Mouse (Mus musculus): Measurements from ENCODE around the gene 1700025C18Rik. TPM values are rescaled to one million over a fixed set of nuclear protein-coding genes. Genes with fewer than 3 reads are reported as not detected.

Gene 1700025C18Rik
- total and polyA plus RNA-seq, 2 experiments from 2014 or later, result not detected

DNA sequence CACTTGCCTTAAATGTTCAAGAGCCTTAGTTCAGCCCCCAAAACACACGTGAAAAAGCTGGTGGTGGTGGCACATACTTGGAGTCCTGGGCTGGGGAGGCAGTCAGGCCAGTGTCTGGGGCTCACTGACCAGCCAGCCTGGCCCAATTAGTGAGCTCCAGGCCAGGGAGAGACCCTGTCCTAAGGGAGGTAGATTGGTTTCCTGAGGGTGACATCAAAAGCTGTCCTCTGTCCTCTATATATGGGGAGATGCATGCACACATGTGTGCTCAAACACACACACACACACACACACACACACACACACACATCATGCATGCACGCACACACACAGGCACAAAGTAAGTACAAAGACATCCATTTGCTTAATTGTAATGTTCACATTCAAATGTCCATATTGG is 46.8 kb downstream of the 1700025C18Rik start:
- Histone ChIP-seq H3K27me3 (ENCODE audit: insufficient read depth, low read length) (no peaks in the 10 kb centered on the region), H3K36me3 (ENCODE audit: insufficient read depth, low read length) (no peaks in the 10 kb centered on the region), H3K4me2 (ENCODE audit: low read depth, low read length) (peak overlapping the region; percentile 46; the same call in 1 of the 2 replicates), H3K9me3 (ENCODE audit: low read length) (no peaks in the 10 kb centered on the region), H3K27ac (0 out of 2 replicates have a peak overlapping the region, but pooled peaks have one; percentile 45), H3K9ac (replicated peaks; ENCODE audit: low read length) (no peak overlapping the region), H3K4me1 (ENCODE audit: insufficient read depth, low read length) (peaks cover 7% of the 10 kb centered on the region; the same call in 1 of the 2 replicates), H3K4me3 (ENCODE audit: low read length) (no peak overlapping the region)
- no peak for DNase-seq (ENCODE audit: low spot score)
- WGBS, result 39% methylated on average over 2 of the region's 2 CpGs
- ATAC-seq, result peak; percentile 16; the same call in 1 of the 2 replicates
- TF ChIP-seq CTCF (IDR thresholded peaks at IDR 0.05; ENCODE audit: low read depth), result no peak

- Histone ChIP-seq H3K36me3 (ENCODE audit: insufficient read depth, low read length) (no peaks in the 10 kb centered on the region), H3K9me3 (ENCODE audit: low read length) (no peaks in the 10 kb centered on the region), H3K4me3 (ENCODE audit: low read length) (0 out of 2 replicates have a peak overlapping the region, but pooled peaks have one; percentile 14), H3K27ac (peak overlapping the region; percentile 45), H3K9ac (replicated peaks; ENCODE audit: low read length) (0 out of 2 replicates have a peak overlapping the region, but pooled peaks have one; percentile 21), H3K4me2 (ENCODE audit: low read depth, low read length) (peak overlapping the region; percentile 46), H3K4me1 (ENCODE audit: insufficient read depth, low read length) (peaks cover 7% of the 10 kb centered on the region; the same call in 1 of the 2 replicates), H3K27me3 (ENCODE audit: insufficient read depth, low read length) (no peaks in the 10 kb centered on the region)
- TF ChIP-seq CTCF (IDR thresholded peaks at IDR 0.05; ENCODE audit: low read depth), result peak; percentile 17; the same call in 1 of the 2 replicates
- peak; percentile 54 for DNase-seq (ENCODE audit: low spot score)
- WGBS, result 3% methylated on average over 17 of the region's 17 CpGs
- ATAC-seq, result peak; percentile 71
Measured at GRCm38 (mm10) chr2:165043090-165043636, 47.4 kb downstream of the 1700025C18Rik start.

DNA sequence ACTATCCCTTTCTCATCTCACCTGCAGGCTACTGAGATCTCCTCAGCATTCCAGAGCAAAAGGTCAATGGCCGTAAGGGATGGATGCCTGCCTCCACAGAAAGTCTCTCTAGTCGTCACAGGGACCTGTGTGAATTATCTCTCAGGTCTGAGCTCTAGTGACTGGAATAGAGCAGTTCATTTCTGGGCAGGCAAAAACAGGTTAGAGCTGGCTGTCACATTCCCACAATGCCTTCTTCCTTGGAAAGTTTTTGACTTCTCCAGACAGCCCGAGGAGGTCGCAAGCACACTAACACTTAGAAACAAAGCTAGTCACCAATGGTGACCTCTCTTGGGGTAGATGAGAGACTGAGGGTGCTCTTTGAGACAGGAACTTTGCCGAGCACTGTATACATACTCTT is 48.4 kb downstream of the 1700025C18Rik start:
- no peaks in the 10 kb centered on the region for H3K9me3 ChIP-seq (ENCODE audit: low read length)
- H3K9ac ChIP-seq (replicated peaks; ENCODE audit: low read length), result no peak overlapping the region
- TF ChIP-seq CTCF (IDR thresholded peaks at IDR 0.05; ENCODE audit: low read depth), result no peak
- WGBS, result 86% methylated on average over 5 of the region's 5 CpGs
- no peak for DNase-seq (ENCODE audit: low spot score)
- peaks cover 7% of the 10 kb centered on the region; the same call in 1 of the 2 replicates for H3K4me1 ChIP-seq (ENCODE audit: insufficient read depth, low read length)
- no peak for ATAC-seq
- H3K27me3 ChIP-seq (ENCODE audit: insufficient read depth, low read length), result no peaks in the 10 kb centered on the region
- no peak overlapping the region for H3K27ac ChIP-seq
- H3K4me2 ChIP-seq (ENCODE audit: low read depth, low read length), result no peak overlapping the region
- no peaks in the 10 kb centered on the region for H3K36me3 ChIP-seq (ENCODE audit: insufficient read depth, low read length)
- no peak overlapping the region for H3K4me3 ChIP-seq (ENCODE audit: low read length)

DNA sequence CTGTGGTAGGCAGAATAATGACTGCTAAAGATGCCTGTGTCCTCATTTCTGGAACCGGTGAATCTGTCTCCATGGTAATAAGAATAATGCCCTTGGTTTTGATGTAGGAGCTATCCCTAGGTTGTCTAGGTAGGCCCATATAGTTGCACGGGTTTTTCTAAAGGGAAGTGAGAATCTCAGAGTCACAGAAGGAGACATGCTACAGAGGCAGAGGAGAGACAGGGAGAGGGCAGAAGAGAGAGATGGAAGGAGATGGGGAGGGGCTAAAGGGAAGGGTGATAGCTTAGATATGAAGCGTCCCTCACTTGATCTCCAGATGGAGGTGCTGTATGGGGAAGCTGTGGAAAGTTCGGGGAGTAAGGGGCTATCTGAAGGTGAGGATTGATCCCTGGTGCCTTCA is 53.1 kb downstream of the 1700025C18Rik start:
- TF ChIP-seq CTCF (IDR thresholded peaks at IDR 0.05; ENCODE audit: low read depth), result no peak
- no peak for DNase-seq (ENCODE audit: low spot score)
- WGBS, result 62% methylated on average over 4 of the region's 4 CpGs
- H3K27me3 ChIP-seq (ENCODE audit: insufficient read depth, low read length), result no peaks in the 10 kb centered on the region
- H3K36me3 ChIP-seq (ENCODE audit: insufficient read depth, low read length), result no peaks in the 10 kb centered on the region
- no peaks in the 10 kb centered on the region for H3K9me3 ChIP-seq (ENCODE audit: low read length)
- no peak overlapping the region for H3K4me2 ChIP-seq (ENCODE audit: low read depth, low read length)
- no peak overlapping the region for H3K9ac ChIP-seq (replicated peaks; ENCODE audit: low read length)
- no peak overlapping the region for H3K27ac ChIP-seq
- no peak overlapping the region for H3K4me3 ChIP-seq (ENCODE audit: low read length)
- no peak for ATAC-seq
- H3K4me1 ChIP-seq (ENCODE audit: insufficient read depth, low read length), result peaks cover 12% of the 10 kb centered on the region; the same call in 1 of the 2 replicates

DNA sequence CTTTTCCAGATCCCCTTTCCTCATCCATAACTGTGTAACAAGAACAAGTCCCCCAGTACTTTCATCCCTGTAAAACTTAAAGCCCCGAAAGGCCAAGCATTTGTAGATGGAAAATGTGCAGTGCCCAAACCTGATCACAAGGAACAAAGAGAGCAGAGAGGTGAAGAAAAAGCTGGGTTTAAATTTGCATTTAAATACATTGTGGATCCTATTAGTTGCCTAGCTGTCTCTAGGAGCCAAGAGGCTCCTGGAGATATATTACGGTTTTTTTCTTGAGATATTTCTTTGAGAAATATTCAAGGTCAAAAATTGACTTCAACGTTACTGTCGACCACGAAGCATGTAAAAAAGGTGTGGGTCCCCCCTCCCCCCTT is 55.5 kb downstream of the 1700025C18Rik start:
- Histone ChIP-seq H3K9me3 (ENCODE audit: low read length) (no peaks in the 10 kb centered on the region), H3K27ac (peak overlapping the region; percentile 92), H3K4me3 (ENCODE audit: low read length) (peak overlapping the region; percentile 77), H3K27me3 (ENCODE audit: insufficient read depth, low read length) (no peaks in the 10 kb centered on the region), H3K9ac (replicated peaks; ENCODE audit: low read length) (peak overlapping the region; percentile 85), H3K36me3 (ENCODE audit: insufficient read depth, low read length) (no peaks in the 10 kb centered on the region), H3K4me1 (ENCODE audit: insufficient read depth, low read length) (peaks cover 13% of the 10 kb centered on the region; the same call in 1 of the 2 replicates), H3K4me2 (ENCODE audit: low read depth, low read length) (peak overlapping the region; percentile 73)
- DNase-seq (ENCODE audit: low spot score) (no peak), ATAC-seq (no peak)
- 6% methylated on average over 5 of the region's 5 CpGs for WGBS
- TF ChIP-seq CTCF (IDR thresholded peaks at IDR 0.05; ENCODE audit: low read depth), result no peak

GRCm38 (mm10) chr2:165034131-165035057 is 56.2 kb downstream of the 1700025C18Rik start, which contains the start of gene Ncoa5:
Gene Ncoa5, minus strand, starts transcription at chr2:165034867.
- H3K4me3 ChIP-seq (ENCODE audit: low read length), result peak within 1 kb of the TSS; percentile 77
- TF ChIP-seq CTCF (IDR thresholded peaks at IDR 0.05; ENCODE audit: low read depth), result no peak; the same call in 1 of the 2 replicates
- H3K36me3 ChIP-seq (ENCODE audit: insufficient read depth, low read length), result no peaks in the 10 kb centered on the region
- H3K27me3 ChIP-seq (ENCODE audit: insufficient read depth, low read length), result no peaks in the 10 kb centered on the region
- H3K4me2 ChIP-seq (ENCODE audit: low read depth, low read length), result peak within 1 kb of the TSS; percentile 73
- DNase-seq (ENCODE audit: low spot score), result peak; percentile 99
- no peaks in the 10 kb centered on the region for H3K9me3 ChIP-seq (ENCODE audit: low read length)
- peak within 1 kb of the TSS; percentile 85 for H3K9ac ChIP-seq (replicated peaks; ENCODE audit: low read length)
- under 1% methylated on average over 88 of the region's 111 CpGs for WGBS
- H3K4me1 ChIP-seq (ENCODE audit: insufficient read depth, low read length), result peaks cover 13% of the 10 kb centered on the region; the same call in 1 of the 2 replicates
- H3K27ac ChIP-seq, result peak within 1 kb of the TSS; percentile 92
- peak; percentile 98 for ATAC-seq
